Mouse (Mus musculus) macrophage (primary cell): ENCODE measurements around the gene Glipr2. TPM values are rescaled to one million over a fixed set of nuclear protein-coding genes. Genes with fewer than 3 reads are reported as not detected.

Experiments used
- H3K27ac ChIP-seq: fragments of 350-480 bp; formaldehyde crosslinking; 2 replicates; pipeline ENCODE4 v1.9.0; 2021
- H3K36me3 ChIP-seq: fragments of 350-480 bp; formaldehyde crosslinking; 2 replicates; pipeline ENCODE4 v1.9.0; 2021; ENCODE audit errors: inconsistent target
- H3K4me3 ChIP-seq: fragments of 350-480 bp; formaldehyde crosslinking; 2 replicates; pipeline ENCODE4 v1.9.0; 2021; ENCODE audit errors: inconsistent target
- H3K79me2 ChIP-seq: fragments of 350-480 bp; formaldehyde crosslinking; 2 replicates; pipeline ENCODE4 v1.9.0; 2021; ENCODE audit errors: inconsistent target
- WGBS: methylation state at CpG from one replicate; pipeline ENCODE4 v1.1.7; 2026; ENCODE audit warnings: inconsistent platforms; ENCODE audit not compliant: missing documents; 5-methylcytosine and 5-hydroxymethylcytosine counted together
- polyA plus RNA-seq: library from polyadenylated mRNA; stranded (reverse); fragments of 250-400 nt; gene quantifications from 3 replicates; pipeline ENCODE4 v1.2.4, GENCODE M21; 2018; ENCODE audit warnings: inconsistent platforms
- total RNA-seq, 78 experiments: library from RNA; depleted of rRNA; stranded (reverse); fragments of 250-400 nt; gene quantifications; 1 replicate in 9 of 78; 2 replicates in 24 of 78; 3 replicates in 43 of 78; 4 replicates in 2 of 78; pipeline ENCODE4 v1.2.4; 2018; ENCODE audit warnings: inconsistent platforms in 56 of 78

The Glipr2 gene
- 10 to 100 TPM in 2 of 26 experiments, 1 to 10 TPM in 14, under 1 TPM in 5, not detected in 5; 0.31 to 18.3 (median 1.9) TPM for total RNA-seq (2018; cell fraction: chromatin; rRNA removed)
- total RNA-seq (2018; cell fraction: cytosol; rRNA removed) = 10 to 100 TPM in 6 of 26 experiments, 1 to 10 TPM in 20; 1.8 to 14.4 (median 7.5) TPM
- total RNA-seq (2018; cell fraction: nucleus; rRNA removed) = 10 to 100 TPM in 4 of 26 experiments, 1 to 10 TPM in 17, under 1 TPM in 3, not detected in 2; 0.48 to 20.8 (median 5.3) TPM
- 1.7 to 2.7 TPM (median 2.0 TPM) in 3 replicates for polyA plus RNA-seq

DNA sequence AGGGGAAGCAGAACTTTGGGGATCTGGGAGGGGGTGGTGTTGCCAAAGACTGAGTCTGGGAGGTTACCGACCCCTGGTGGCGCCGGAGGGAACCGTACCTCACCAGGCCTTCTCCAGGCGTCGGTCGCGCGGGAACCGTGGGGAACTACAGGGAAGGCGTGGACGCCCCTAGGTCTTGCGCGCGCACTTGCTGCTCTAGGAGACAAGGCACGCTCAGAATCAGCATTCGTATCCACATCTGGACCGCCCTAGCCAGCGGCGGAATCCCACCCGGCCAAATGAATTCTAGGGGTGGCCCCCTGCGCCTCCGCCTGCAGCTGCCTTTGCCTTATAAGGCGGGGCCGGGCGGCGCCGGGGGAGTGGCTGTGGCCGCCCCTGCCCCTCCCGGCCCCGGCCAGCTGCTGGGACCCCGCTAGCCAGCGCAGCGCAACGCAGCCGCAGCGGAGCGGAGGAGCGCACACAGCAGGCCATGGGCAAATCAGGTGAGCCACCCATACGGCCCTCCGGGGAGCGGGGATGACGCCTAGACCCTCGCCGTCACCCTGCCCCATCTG, at the start of gene Glipr2:
Glipr2 (plus strand) TSS at position 110 of the 554 bp plus-strand sequence.
- under 1% methylated on average over 37 of the region's 45 CpGs for WGBS
- H3K79me2 ChIP-seq = peaks cover 7% of the 10 kb centered on the region; the same call in 1 of the 2 replicates
- peak within 1 kb of the TSS; percentile 56 for H3K4me3 ChIP-seq
- H3K36me3 ChIP-seq = no peaks in the 10 kb centered on the region
- no peak within 1 kb of the TSS for H3K27ac ChIP-seq

DNA sequence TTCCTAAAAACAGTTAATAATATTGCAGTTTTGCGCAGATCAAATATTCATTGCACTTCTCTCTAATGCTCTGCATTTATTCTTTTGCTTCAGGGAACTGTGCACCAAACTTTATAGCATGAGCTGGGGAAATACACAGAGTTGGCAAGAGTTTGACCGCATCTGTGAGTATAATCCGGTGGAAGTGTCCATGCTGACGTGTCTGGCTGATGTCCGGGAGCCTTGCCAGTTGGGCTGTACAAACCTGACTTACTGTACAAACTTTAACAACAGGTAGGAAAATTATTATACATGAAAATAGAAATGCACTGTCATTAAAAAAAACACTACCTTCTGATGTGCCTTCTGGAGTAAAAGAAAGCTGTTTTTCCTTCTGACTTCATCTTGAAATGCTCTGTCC, 39.0 kb upstream of the Glipr2 start:
- Histone ChIP-seq H3K27ac (no peak overlapping the region), H3K4me3 (no peak overlapping the region), H3K36me3 (no peaks in the 10 kb centered on the region), H3K79me2 (no peaks in the 10 kb centered on the region)
- 87% methylated on average over 5 of the region's 5 CpGs for WGBS

DNA sequence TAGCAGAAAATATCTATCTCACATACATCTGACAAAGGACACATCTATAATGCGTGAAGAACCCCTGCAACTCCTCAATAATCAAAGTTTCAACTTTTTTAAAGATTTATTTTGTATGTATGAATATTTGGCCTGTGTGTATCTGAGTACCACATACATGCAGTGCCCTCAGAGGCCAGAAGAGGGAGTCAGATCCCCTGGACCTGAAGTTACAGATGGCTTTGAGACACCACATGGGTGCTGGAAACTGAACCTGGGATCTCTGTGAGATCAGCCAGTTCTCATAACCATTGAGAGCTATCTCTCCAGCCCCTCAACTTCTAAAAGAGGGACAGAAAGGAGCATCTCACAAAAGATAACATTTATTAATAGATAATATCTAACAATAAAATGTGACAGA, 36.6 kb upstream of the Glipr2 start:
- no peaks in the 10 kb centered on the region for H3K36me3 ChIP-seq
- H3K4me3 ChIP-seq = no peak overlapping the region
- 100% methylated on average over 1 of the region's 1 CpGs for WGBS
- no peak overlapping the region for H3K27ac ChIP-seq
- H3K79me2 ChIP-seq = no peaks in the 10 kb centered on the region

DNA sequence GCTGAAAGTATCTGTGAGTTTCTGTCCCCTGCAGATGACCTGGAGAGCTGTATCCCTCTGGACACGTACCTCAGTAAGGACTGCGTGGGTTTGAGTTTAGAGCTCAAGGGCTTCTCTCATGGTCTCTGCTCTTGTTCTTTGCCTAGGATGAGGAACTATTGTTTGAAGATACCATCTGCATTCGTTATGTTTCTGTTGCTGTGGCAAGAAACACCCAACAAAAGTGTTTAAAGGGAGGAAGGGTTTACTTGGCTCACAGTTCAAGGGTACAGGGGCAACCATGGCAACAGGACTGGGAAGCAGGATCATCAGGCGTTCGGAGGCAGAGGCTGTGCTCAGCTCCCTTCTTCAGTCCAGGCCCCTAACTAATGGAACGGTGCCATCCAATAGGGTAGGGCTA, 32.1 kb upstream of the Glipr2 start:
- WGBS = 89% methylated on average over 6 of the region's 6 CpGs

DNA sequence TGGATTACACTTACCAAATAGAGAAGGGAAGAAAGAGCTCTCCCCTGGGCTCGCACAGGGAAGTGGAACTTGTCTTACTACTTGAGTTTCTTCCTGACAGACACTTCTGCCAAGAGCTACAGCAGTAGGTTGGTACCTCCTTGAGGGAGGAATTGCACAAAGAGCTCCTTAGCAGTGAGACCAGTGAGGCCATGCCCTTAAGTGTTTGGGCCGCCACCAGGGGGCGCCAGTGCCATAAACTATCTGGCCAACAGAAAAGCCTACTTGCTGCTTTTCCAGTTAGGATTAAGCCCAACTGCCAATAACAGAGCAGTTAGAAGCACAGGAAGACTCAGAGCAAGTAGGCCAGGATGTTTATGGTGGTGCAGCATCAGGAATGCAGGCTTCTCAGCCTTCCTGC, 31.4 kb upstream of the Glipr2 start:
- Histone ChIP-seq H3K36me3 (no peaks in the 10 kb centered on the region), H3K79me2 (no peaks in the 10 kb centered on the region), H3K27ac (no peak overlapping the region), H3K4me3 (no peak overlapping the region)
- 3% methylated on average over 3 of the region's 3 CpGs for WGBS

More for the DNA sequence above, 32.1 kb upstream of the Glipr2 start:
- Histone ChIP-seq H3K27ac (no peak overlapping the region), H3K79me2 (no peaks in the 10 kb centered on the region), H3K36me3 (no peaks in the 10 kb centered on the region), H3K4me3 (no peak overlapping the region)

DNA sequence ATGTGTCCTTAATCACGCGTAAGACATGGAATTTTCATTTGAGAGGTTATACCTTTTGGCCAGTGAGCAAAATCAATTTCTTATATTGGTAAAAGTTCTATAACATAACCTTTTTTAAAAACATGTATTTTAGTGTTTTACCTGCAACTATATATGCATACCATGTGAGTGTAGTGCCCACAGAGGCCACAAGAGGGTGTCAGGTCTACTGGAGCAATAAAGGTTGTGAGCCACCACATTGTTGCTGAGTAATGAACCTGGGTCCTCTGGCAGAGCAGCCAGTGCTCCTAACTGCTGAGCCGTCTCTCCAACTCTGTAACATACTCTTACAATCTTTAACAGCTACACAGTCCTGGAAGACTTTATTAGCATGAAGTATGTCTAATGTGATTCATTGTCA, 29.4 kb upstream of the Glipr2 start:
- no peaks in the 10 kb centered on the region for H3K36me3 ChIP-seq
- WGBS = 97% methylated on average over 3 of the region's 3 CpGs
- no peak overlapping the region for H3K4me3 ChIP-seq
- H3K27ac ChIP-seq = no peak overlapping the region
- H3K79me2 ChIP-seq = no peaks in the 10 kb centered on the region

DNA sequence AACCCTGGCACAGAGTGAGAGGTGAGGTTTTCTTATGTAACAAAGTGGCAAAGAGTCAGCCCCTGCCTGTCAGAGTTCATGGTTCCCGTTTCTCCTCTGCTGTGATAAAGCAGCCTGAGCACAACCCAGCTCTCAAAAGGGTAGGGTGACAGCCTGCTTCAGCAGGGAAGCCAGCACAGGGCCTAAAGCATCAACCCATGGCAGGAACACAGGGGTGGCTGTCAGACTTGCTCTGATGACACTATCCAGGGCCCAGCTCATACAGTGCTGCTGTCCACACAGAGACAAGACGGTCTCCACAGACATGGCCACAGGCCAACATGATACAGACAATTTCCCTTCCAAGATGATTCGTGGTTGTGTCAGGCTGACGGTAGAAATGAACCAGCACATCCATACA, 25.3 kb upstream of the Glipr2 start:
- no peak overlapping the region for H3K4me3 ChIP-seq
- H3K27ac ChIP-seq = no peak overlapping the region
- no peaks in the 10 kb centered on the region for H3K36me3 ChIP-seq
- 37% methylated on average over 4 of the region's 4 CpGs for WGBS
- H3K79me2 ChIP-seq = no peaks in the 10 kb centered on the region

DNA sequence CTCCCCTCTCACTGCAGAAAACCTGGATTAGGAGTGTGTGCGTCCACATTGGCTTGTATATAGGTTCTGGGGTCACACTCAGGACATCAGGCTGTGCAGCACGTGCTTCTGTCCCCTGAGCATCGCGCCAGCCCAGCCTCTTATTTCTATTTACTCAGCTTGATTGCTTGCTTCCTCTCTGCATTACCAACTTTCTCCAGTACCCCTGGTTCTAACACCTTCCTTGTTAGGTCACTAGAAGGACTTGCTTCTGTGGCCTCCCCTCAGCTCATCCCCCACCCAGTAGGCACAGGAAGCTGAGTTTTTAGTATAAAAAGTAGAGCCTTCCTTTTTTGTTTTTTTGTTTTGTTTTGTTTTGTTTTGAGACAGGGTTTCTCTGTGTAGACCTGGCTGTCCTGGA, 21.0 kb upstream of the Glipr2 start:
- Histone ChIP-seq H3K79me2 (no peaks in the 10 kb centered on the region), H3K36me3 (no peaks in the 10 kb centered on the region), H3K4me3 (no peak overlapping the region), H3K27ac (no peak overlapping the region)
- 89% methylated on average over 4 of the region's 4 CpGs for WGBS

DNA sequence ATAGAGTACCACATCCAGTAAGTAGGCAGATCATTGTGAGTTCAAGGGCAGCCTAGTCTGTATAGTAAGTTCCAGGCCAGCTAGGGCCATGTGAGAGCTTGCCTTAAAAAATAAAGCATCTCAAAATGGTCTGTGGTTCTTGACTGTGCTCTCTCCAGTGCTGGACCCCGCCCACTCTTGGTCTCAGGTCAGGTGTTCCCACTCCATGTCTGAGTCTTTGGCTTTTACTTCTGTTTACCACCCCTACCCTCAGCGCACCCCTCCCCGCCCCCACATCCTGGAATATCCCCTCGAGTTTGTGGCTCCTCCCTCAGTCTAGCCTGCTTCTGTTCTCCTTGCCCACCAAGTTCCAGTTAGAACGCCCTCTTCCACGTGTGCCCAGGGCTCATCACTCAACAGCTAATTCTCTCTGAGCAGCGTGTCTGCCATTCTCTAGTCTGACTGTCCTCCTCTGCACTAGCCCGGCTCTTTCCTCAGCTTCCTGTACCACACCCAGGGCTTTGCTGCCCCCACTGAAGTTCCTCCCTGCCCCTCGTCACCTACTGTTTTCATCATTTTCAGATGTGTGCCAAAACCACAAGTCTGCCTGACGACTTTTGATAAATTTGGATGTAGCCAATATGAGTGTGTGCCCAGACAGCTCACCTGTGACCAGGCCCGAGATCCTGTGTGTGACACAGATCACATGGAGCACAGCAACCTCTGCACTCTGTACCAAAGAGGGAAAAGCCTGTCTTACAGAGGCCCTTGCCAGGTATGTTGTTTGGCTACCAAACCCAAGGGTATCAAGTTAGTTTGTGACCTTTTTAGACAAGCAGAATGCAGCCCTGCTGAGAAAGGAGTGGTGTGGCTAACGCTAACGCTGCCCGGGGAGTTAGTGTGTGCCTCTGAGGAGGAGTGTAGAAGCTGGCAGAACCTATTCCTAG, 20.2 kb upstream of the Glipr2 start:
- WGBS = 24% methylated on average over 12 of the region's 14 CpGs
- H3K79me2 ChIP-seq = no peaks in the 10 kb centered on the region
- H3K4me3 ChIP-seq = no peak overlapping the region
- H3K27ac ChIP-seq = no peak overlapping the region
- H3K36me3 ChIP-seq = no peaks in the 10 kb centered on the region

DNA sequence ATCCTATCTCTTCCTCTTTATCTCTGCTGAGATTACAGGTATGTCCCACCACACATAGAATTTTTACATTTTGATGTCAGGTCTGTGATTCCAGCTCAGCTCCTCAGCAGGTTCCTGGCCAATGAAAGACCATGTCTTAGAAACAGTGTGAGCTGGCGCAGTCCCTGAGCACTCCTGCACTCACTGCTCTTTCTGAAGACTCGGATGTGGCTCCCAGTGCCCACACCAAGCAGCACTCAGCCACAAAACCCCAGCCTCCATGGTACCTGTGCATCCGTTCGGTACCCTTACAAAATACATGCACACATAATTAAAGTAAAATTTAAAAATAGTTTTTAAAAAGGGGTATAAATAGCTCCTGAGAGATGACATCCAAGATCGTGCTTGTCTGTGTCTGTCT, 15.9 kb upstream of the Glipr2 start:
- H3K36me3 ChIP-seq = no peaks in the 10 kb centered on the region
- no peaks in the 10 kb centered on the region for H3K79me2 ChIP-seq
- H3K27ac ChIP-seq = no peak overlapping the region
- H3K4me3 ChIP-seq = no peak overlapping the region
- WGBS = 86% methylated on average over 5 of the region's 5 CpGs

DNA sequence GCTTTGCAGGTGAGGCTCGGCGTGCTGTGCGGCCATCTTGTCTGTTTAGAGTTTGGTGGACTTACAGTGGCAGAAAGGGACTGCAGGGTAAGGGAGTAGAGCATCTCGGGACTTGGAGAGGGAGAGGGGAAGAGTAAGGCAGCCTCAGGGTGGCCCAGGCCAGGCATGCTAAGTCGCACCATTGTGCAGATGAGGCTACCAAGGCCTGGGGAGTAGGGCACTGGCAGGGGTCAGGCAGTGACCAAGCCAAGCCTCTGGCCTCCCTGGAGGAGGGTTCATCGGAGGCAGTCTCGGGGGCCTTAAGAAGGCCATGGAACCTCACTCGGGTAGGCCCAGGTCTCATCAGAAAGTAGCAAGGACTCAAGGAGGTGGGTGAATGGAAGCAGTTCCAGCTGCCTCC, 14.8 kb upstream of the Glipr2 start:
- H3K27ac ChIP-seq = no peak overlapping the region
- H3K4me3 ChIP-seq = no peak overlapping the region
- no peaks in the 10 kb centered on the region for H3K79me2 ChIP-seq
- H3K36me3 ChIP-seq = no peaks in the 10 kb centered on the region
- 94% methylated on average over 8 of the region's 8 CpGs for WGBS

DNA sequence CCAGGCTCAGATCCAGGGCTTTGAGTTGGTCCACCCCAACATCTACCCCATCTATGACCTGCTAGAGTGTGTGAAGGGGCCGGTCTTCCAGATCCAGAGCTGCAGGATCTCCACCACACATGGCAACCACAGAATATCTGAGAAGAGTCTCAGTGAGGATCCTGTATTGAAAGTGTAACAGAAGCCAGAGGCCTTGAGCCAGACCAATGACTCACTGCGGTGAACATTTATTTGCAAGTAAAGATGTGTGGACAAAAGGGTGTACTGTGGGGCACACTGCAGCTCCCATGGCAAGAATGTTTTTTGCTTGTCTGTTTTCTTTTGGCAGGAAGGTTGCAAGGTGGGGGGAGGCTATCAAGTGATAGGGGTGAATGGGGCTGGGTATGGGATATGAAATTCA, 9.6 kb upstream of the Glipr2 start:
- Histone ChIP-seq H3K36me3 (no peaks in the 10 kb centered on the region), H3K79me2 (no peaks in the 10 kb centered on the region), H3K27ac (no peak overlapping the region), H3K4me3 (no peak overlapping the region)
- 92% methylated on average over 2 of the region's 2 CpGs for WGBS

DNA sequence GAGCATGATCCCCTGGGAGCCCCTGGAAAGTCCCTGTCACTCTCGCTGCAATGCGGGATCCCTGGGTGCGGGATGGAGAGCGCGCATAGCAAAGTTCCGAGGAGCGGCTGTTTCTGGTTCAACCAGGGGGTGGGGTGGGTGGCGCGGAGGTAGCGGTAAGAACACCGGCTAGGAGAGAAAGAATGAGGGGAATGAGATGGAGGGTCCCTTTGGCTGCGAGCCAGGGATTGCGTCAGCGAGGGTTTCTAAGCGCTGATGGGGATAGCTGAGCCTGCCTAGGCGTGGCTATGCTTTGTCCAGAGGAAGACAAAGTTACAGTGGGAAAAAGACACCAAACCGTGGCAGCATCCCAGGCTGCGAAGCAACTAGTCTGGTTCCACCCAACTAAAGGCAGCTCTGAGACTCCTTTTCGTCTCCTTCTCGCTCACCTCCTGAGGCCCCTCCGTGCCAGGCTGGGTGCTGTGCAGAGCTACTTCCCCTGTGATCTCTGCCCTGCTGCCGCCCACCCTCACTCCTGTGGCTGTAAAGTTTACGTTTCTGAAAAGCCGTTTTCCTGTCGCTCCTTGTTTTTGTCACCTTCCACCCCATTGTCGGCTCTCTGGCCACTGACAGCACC, 753 bp downstream of the Glipr2 start:
- peak overlapping the region; percentile 56 for H3K4me3 ChIP-seq
- WGBS = 1% methylated on average over 26 of the region's 26 CpGs
- no peaks in the 10 kb centered on the region for H3K36me3 ChIP-seq
- peaks cover 7% of the 10 kb centered on the region; the same call in 1 of the 2 replicates for H3K79me2 ChIP-seq
- no peak overlapping the region for H3K27ac ChIP-seq

DNA sequence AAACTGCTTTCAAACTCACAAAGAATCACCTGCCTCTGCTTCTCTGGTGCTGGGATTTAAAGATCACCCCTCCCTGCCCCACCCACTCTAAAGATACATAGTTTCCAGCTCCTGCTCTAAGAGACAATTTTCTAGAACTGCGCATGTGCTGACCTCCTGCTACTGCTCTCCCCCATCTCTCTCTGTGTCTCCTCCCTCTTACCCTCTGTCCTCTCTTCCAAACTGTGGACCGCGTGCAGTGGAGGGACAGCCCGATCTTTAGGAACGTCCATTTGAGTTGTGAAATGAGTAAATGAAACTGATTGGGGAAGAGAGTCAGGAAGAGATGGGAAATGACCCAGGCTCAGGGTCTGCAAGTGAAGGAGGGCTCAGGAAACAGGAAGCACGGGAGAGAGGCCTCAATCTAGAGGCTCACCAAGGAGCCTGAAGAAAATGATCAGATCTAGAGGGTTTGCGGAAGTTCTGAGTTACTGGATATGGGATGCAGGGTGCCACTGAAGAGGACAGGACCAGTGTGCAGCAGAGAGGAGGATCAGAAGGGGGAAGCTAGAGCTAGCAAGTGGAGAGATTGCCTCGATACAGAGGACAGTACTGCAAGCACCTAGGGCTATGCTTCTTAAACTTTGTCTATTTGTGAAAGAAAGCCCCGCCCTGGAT, 2.5 kb downstream of the Glipr2 start:
- Histone ChIP-seq H3K27ac (peak overlapping the region; percentile 68), H3K36me3 (no peaks in the 10 kb centered on the region), H3K4me3 (peak overlapping the region; percentile 10; the same call in 1 of the 2 replicates), H3K79me2 (peaks cover 7% of the 10 kb centered on the region; the same call in 1 of the 2 replicates)
- WGBS = 9% methylated on average over 9 of the region's 9 CpGs
